In the genomic region with DNA sequence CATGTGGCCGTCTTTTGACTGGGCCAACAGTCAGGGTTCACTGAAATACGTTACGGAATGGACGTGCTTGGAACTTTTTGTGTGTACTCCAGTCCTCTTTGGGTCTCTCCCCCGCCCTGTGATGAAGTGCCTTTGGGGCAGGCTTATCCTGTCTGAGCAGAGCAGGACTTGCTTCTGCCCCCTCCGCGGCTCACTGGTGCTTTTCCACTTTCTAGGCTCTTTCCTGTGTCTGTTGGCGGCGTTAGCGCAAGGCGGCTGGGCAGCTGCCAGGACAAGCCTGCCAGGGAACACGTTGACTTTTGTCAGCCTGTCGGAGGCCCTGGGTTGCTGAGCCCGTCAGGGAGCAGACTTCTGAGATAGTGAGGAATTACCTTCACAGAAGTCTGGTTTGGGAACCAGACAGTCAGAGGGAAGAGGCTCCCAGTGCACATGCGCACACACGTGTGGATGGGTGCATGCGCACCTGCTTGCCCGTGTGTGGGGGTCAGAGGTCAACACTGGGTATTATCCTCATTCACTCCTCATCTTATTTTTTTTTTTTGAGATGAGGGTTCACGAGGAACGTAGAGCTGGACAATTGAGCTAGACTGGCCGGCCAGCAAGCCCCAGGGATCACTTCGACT, we compare ENCODE assay signal across 8 mouse cellular contexts. TPM values are rescaled to one million over a fixed set of nuclear protein-coding genes. Genes with fewer than 3 reads are reported as not detected.
A peak's percentile ranks its signal among the peaks of the same experiment; 100 is the strongest.
DNase-seq lines count a peak whose midpoint lies in the region; ATAC-seq and TF ChIP-seq lines count a peak whose summit lies in the region.

No protein-coding gene starts in this region.

- H3K4me2 ChIP-seq in neural tube, embryonic 13.5 days: no peak overlapping the region
- no peak overlapping the region for H3K4me2 ChIP-seq in neural tube, embryonic 15.5 days
- no peak overlapping the region for H3K4me2 ChIP-seq in kidney, postnatal 0 days (ENCODE audit: low read length)
- no peak overlapping the region for H3K4me2 ChIP-seq in forebrain, embryonic 11.5 days (ENCODE audit: low read depth, low read length, severe bottlenecking)

- TF ChIP-seq EP300 in heart, adult 2 months (IDR thresholded peaks at IDR 0.05; ENCODE audit: insufficient read depth, low read depth, low read length): peak; percentile 47; the same call in 1 of the 2 replicates

- no peak overlapping the region for H3K4me3 ChIP-seq in neural tube, embryonic 13.5 days
- H3K4me3 ChIP-seq in neural tube, embryonic 15.5 days (replicated peaks): no peak overlapping the region
- peak overlapping the region; percentile 29 for H3K4me3 ChIP-seq in heart, adult 2 months
- no peak overlapping the region for H3K4me3 ChIP-seq in kidney, postnatal 0 days (replicated peaks; ENCODE audit: low read depth, low read length)
- no peak overlapping the region for H3K4me3 ChIP-seq in forebrain, embryonic 11.5 days (ENCODE audit: low read depth, low read length)

- peaks cover 7% of the 10 kb centered on the region; the same call in 1 of the 2 replicates for H3K4me1 ChIP-seq in neural tube, embryonic 13.5 days (replicated peaks)
- H3K4me1 ChIP-seq in neural tube, embryonic 15.5 days: peaks cover 10% of the 10 kb centered on the region; the same call in 1 of the 2 replicates
- H3K4me1 ChIP-seq in heart, adult 2 months (ENCODE audit: control insufficient read depth, insufficient read depth, low read length): peaks cover 13% of the 10 kb centered on the region
- H3K4me1 ChIP-seq in kidney, postnatal 0 days (replicated peaks; ENCODE audit: insufficient read depth, low read length): no peaks in the 10 kb centered on the region; the same call in 1 of the 2 replicates
- H3K4me1 ChIP-seq in forebrain, embryonic 11.5 days (replicated peaks; ENCODE audit: control insufficient read depth, insufficient read depth, low read length): no peaks in the 10 kb centered on the region

- no peaks in the 10 kb centered on the region for H3K9me3 ChIP-seq in neural tube, embryonic 13.5 days
- no peaks in the 10 kb centered on the region for H3K9me3 ChIP-seq in neural tube, embryonic 15.5 days (replicated peaks)
- no peaks in the 10 kb centered on the region for H3K9me3 ChIP-seq in kidney, postnatal 0 days (replicated peaks; ENCODE audit: low read length)
- no peaks in the 10 kb centered on the region for H3K9me3 ChIP-seq in forebrain, embryonic 11.5 days (ENCODE audit: control insufficient read depth, low read length)

- no peaks in the 10 kb centered on the region for H3K79me2 ChIP-seq in heart, adult 2 months (replicated peaks; ENCODE audit: control insufficient read depth, insufficient read depth, low read length)

- DNase-seq in cerebellum, adult 11-12 months: peak; percentile 76
- peak; percentile 83 to 87 for DNase-seq in heart, adult 2 months
- peak; percentile 34 for DNase-seq in kidney, postnatal 0 days (ENCODE audit: low spot score)
- DNase-seq in lung, postnatal 36 days: peak; percentile 90
- DNase-seq in natural killer cell, adult 2 months (ENCODE audit: low spot score in 2 of 2): no peak
- DNase-seq in forebrain, embryonic 11.5 days (ENCODE audit: low spot score): no peak

- peak; percentile 36; the same call in 1 of the 2 replicates for TF ChIP-seq POLR2A in heart, adult 2 months (IDR thresholded peaks at IDR 0.05; ENCODE audit: insufficient read depth, low read depth, low read length)

- peaks cover 15% of the 10 kb centered on the region for H3K36me3 ChIP-seq in neural tube, embryonic 13.5 days
- peaks cover 13% of the 10 kb centered on the region for H3K36me3 ChIP-seq in neural tube, embryonic 15.5 days
- H3K36me3 ChIP-seq in heart, adult 2 months (ENCODE audit: control insufficient read depth, insufficient read depth, low read length): no peaks in the 10 kb centered on the region
- 0 out of 2 replicates have a peak, but pooled peaks cover 6% of the 10 kb centered on the region for H3K36me3 ChIP-seq in kidney, postnatal 0 days (ENCODE audit: insufficient read depth, low read length)
- no peaks in the 10 kb centered on the region for H3K36me3 ChIP-seq in forebrain, embryonic 11.5 days (ENCODE audit: control insufficient read depth, insufficient read depth, low read length)

- intact Hi-C loops in heart, adult 2 months (cut with DNase I): no loop called here

- H3K27me3 ChIP-seq in neural tube, embryonic 13.5 days: no peaks in the 10 kb centered on the region
- no peaks in the 10 kb centered on the region for H3K27me3 ChIP-seq in neural tube, embryonic 15.5 days (replicated peaks)
- H3K27me3 ChIP-seq in heart, adult 2 months (ENCODE audit: control insufficient read depth, insufficient read depth, low read length): no peaks in the 10 kb centered on the region
- no peaks in the 10 kb centered on the region for H3K27me3 ChIP-seq in kidney, postnatal 0 days (ENCODE audit: insufficient read depth, low read length)
- no peaks in the 10 kb centered on the region for H3K27me3 ChIP-seq in forebrain, embryonic 11.5 days (ENCODE audit: control insufficient read depth, insufficient read depth, low read length)

- H3K27ac ChIP-seq in neural tube, embryonic 13.5 days (replicated peaks): no peak overlapping the region
- H3K27ac ChIP-seq in neural tube, embryonic 15.5 days (replicated peaks): no peak overlapping the region
- H3K27ac ChIP-seq in heart, adult 2 months: peak overlapping the region; percentile 62
- peak overlapping the region; percentile 25; the same call in 1 of the 2 replicates for H3K27ac ChIP-seq in kidney, postnatal 0 days
- H3K27ac ChIP-seq in forebrain, embryonic 11.5 days (ENCODE audit: low read depth, low read length): no peak overlapping the region

- WGBS in neural tube, embryonic 13.5 days: 65% methylated on average over 22 of the region's 22 CpGs
- WGBS in neural tube, embryonic 15.5 days: 62% methylated on average over 22 of the region's 22 CpGs
- WGBS in heart, adult 2 months: 20% methylated on average over 22 of the region's 22 CpGs
- 48% methylated on average over 22 of the region's 22 CpGs for WGBS in kidney, postnatal 0 days
- WGBS in forebrain, embryonic 11.5 days: 70% methylated on average over 22 of the region's 22 CpGs

- ATAC-seq in neural tube, embryonic 13.5 days (ENCODE audit: low read depth): no peak
- ATAC-seq in neural tube, embryonic 15.5 days (ENCODE audit: low FRiP score): no peak
- no peak for ATAC-seq in kidney, postnatal 0 days (replicated peaks; ENCODE audit: low FRiP score, low read depth)
- no peak for ATAC-seq in forebrain, embryonic 11.5 days (replicated peaks; ENCODE audit: low FRiP score)

- no peak for TF ChIP-seq CTCF in heart, adult 2 months (IDR thresholded peaks at IDR 0.05)
- no peak for TF ChIP-seq CTCF in kidney, postnatal 0 days (IDR thresholded peaks at IDR 0.05; ENCODE audit: low read depth)

- H3K9ac ChIP-seq in neural tube, embryonic 13.5 days: peak overlapping the region; percentile 23; the same call in 1 of the 2 replicates
- H3K9ac ChIP-seq in neural tube, embryonic 15.5 days (replicated peaks): no peak overlapping the region
- H3K9ac ChIP-seq in heart, adult 2 months (ENCODE audit: low read depth, low read length): peak overlapping the region; percentile 9
- no peak overlapping the region for H3K9ac ChIP-seq in kidney, postnatal 0 days (ENCODE audit: low read depth, low read length)
- H3K9ac ChIP-seq in forebrain, embryonic 11.5 days (ENCODE audit: low read length): no peak overlapping the region

RNA-seq across cellular contexts. Expression of gene Smim12, which starts 8.5 kb away (rescaled TPM):
- polyA plus RNA-seq in neural tube, embryonic 13.5 days (2015; fragmentation: Nextera tagmentation; extraction: Ambion mirVana): 57.9 and 60.3 TPM in 2 replicates
- 61.7 and 68.9 TPM in 2 replicates for polyA plus RNA-seq in neural tube, embryonic 15.5 days (2015; fragmentation: Nextera tagmentation; extraction: Ambion mirVana)
- 10 to 100 TPM; 50.3 to 51.6 TPM for total RNA-seq in heart, adult 2 months (2021)
- polyA plus RNA-seq in heart, adult 2 months (2012; rRNA removed): 43.3 and 47.7 TPM in 2 replicates
- 67.5 and 72.2 TPM in 2 replicates for polyA plus RNA-seq in kidney, postnatal 0 days (2015; fragmentation: Nextera tagmentation; extraction: Ambion mirVana)
- polyA plus RNA-seq in forebrain, embryonic 11.5 days (2014; fragmentation: Nextera tagmentation; extraction: Ambion mirVana): 53.3 and 54.5 TPM in 2 replicates

Comparison
In these comparisons a context has a peak if more than half of its experiments do, and no peak if none do; other contexts are left out.
1. H3K9ac ChIP-seq: peak in neural tube, embryonic 13.5 days (single experiment) and heart, adult 2 months (single experiment); none in neural tube, embryonic 15.5 days (single experiment), kidney, postnatal 0 days (single experiment) and forebrain, embryonic 11.5 days (single experiment).
2. H3K27ac ChIP-seq: peak in heart, adult 2 months (single experiment) and kidney, postnatal 0 days (single experiment); none in neural tube, embryonic 13.5 days (single experiment), neural tube, embryonic 15.5 days (single experiment) and forebrain, embryonic 11.5 days (single experiment).
3. DNase-seq: peak in cerebellum, adult 11-12 months (single experiment), heart, adult 2 months (2 of 2), kidney, postnatal 0 days (single experiment) and lung, postnatal 36 days (single experiment); none in natural killer cell, adult 2 months (0 of 2) and forebrain, embryonic 11.5 days (single experiment).